Mouse (Mus musculus): Measurements from ENCODE around the gene Arpin. TPM values are rescaled to one million over a fixed set of nuclear protein-coding genes. Genes with fewer than 3 reads are reported as not detected.

Arpin gene
- polyA plus RNA-seq, 1 experiment, result 2.4 TPM

GRCm38 (mm10) chr7:79903160-79903792 lies 31.9 kb downstream of the Arpin start:
- no peaks in the 10 kb centered on the region for H3K4me1 ChIP-seq (ENCODE audit: control insufficient read depth, insufficient read depth, low read length)
- no peak overlapping the region for H3K27ac ChIP-seq (ENCODE audit: insufficient read depth, low read length)
- no peak overlapping the region for H3K4me3 ChIP-seq (ENCODE audit: low read depth, low read length)
- no peak overlapping the region for H3K9ac ChIP-seq (ENCODE audit: low read depth, poor library complexity, severe bottlenecking)
- H3K36me3 ChIP-seq (ENCODE audit: control insufficient read depth, insufficient read depth, low read length, poor library complexity, severe bottlenecking), result peaks cover 11% of the 10 kb centered on the region
- no peaks in the 10 kb centered on the region for H3K27me3 ChIP-seq (ENCODE audit: control insufficient read depth, insufficient read depth, low read length, poor library complexity, severe bottlenecking)
- H3K9me3 ChIP-seq (replicated peaks; ENCODE audit: control insufficient read depth, insufficient read depth, low read length, poor library complexity, severe bottlenecking), result no peaks in the 10 kb centered on the region
- TF ChIP-seq EP300 (IDR thresholded peaks at IDR 0.05; ENCODE audit: insufficient read depth, low read depth, low read length), result no peak
- TF ChIP-seq POLR2A (IDR thresholded peaks at IDR 0.05; ENCODE audit: insufficient read depth, low read length), result no peak
- no peak for TF ChIP-seq CTCF (IDR thresholded peaks at IDR 0.05; ENCODE audit: low read depth, low read length)

DNA sequence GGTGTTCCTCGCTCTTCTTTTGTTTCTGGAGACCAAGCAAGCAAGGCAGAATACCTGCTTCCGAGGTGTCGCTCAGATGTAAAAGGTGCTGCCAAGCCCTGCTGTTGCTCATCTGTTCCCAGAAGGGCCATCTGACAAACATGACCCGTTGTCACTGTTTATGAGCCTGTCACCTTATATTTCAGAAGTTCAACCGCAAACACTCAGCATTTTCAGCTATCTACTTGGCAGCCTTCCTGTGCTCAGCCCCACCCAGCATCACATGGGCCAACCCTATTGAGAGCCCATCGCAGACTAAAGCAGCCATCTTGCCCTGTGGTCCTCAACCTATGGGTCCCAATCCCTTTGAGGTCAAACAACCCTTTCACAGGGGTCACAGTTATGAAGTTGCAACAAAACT lies 34.4 kb downstream of the Arpin start:
- Histone ChIP-seq H3K9ac (ENCODE audit: low read depth, poor library complexity, severe bottlenecking) (no peak overlapping the region), H3K27me3 (ENCODE audit: control insufficient read depth, insufficient read depth, low read length, poor library complexity, severe bottlenecking) (no peaks in the 10 kb centered on the region), H3K27ac (ENCODE audit: insufficient read depth, low read length) (no peak overlapping the region), H3K4me1 (ENCODE audit: control insufficient read depth, insufficient read depth, low read length) (no peaks in the 10 kb centered on the region), H3K9me3 (replicated peaks; ENCODE audit: control insufficient read depth, insufficient read depth, low read length, poor library complexity, severe bottlenecking) (no peaks in the 10 kb centered on the region), H3K36me3 (ENCODE audit: control insufficient read depth, insufficient read depth, low read length, poor library complexity, severe bottlenecking) (peaks cover 7% of the 10 kb centered on the region), H3K4me3 (ENCODE audit: low read depth, low read length) (no peak overlapping the region)
- no peak for TF ChIP-seq EP300 (IDR thresholded peaks at IDR 0.05; ENCODE audit: insufficient read depth, low read depth, low read length)
- no peak for TF ChIP-seq CTCF (IDR thresholded peaks at IDR 0.05; ENCODE audit: low read depth, low read length)
- TF ChIP-seq POLR2A (IDR thresholded peaks at IDR 0.05; ENCODE audit: insufficient read depth, low read length), result no peak

- Histone ChIP-seq H3K4me3 (ENCODE audit: low read depth, low read length) (no peak overlapping the region), H3K4me1 (ENCODE audit: control insufficient read depth, insufficient read depth, low read length) (peaks cover 2% of the 10 kb centered on the region), H3K36me3 (ENCODE audit: control insufficient read depth, insufficient read depth, low read length, poor library complexity, severe bottlenecking) (peaks cover 3% of the 10 kb centered on the region; the same call in 1 of the 2 replicates), H3K9me3 (replicated peaks; ENCODE audit: control insufficient read depth, insufficient read depth, low read length, poor library complexity, severe bottlenecking) (no peaks in the 10 kb centered on the region), H3K27ac (ENCODE audit: insufficient read depth, low read length) (no peak overlapping the region), H3K27me3 (ENCODE audit: control insufficient read depth, insufficient read depth, low read length, poor library complexity, severe bottlenecking) (no peaks in the 10 kb centered on the region), H3K9ac (ENCODE audit: low read depth, poor library complexity, severe bottlenecking) (no peak overlapping the region)
- TF ChIP-seq EP300 (IDR thresholded peaks at IDR 0.05; ENCODE audit: insufficient read depth, low read depth, low read length) (no peak), CTCF (IDR thresholded peaks at IDR 0.05; ENCODE audit: low read depth, low read length) (no peak), POLR2A (IDR thresholded peaks at IDR 0.05; ENCODE audit: insufficient read depth, low read length) (no peak)
Observed at GRCm38 (mm10) chr7:79895225-79895624, 39.9 kb downstream of the Arpin start.

- Histone ChIP-seq H3K9me3 (replicated peaks; ENCODE audit: control insufficient read depth, insufficient read depth, low read length, poor library complexity, severe bottlenecking) (no peaks in the 10 kb centered on the region), H3K4me3 (ENCODE audit: low read depth, low read length) (no peak overlapping the region), H3K36me3 (ENCODE audit: control insufficient read depth, insufficient read depth, low read length, poor library complexity, severe bottlenecking) (peaks cover 3% of the 10 kb centered on the region; the same call in 1 of the 2 replicates), H3K27me3 (ENCODE audit: control insufficient read depth, insufficient read depth, low read length, poor library complexity, severe bottlenecking) (no peaks in the 10 kb centered on the region), H3K9ac (ENCODE audit: low read depth, poor library complexity, severe bottlenecking) (no peak overlapping the region), H3K27ac (ENCODE audit: insufficient read depth, low read length) (no peak overlapping the region), H3K4me1 (ENCODE audit: control insufficient read depth, insufficient read depth, low read length) (peaks cover 2% of the 10 kb centered on the region)
- TF ChIP-seq EP300 (IDR thresholded peaks at IDR 0.05; ENCODE audit: insufficient read depth, low read depth, low read length) (no peak), CTCF (IDR thresholded peaks at IDR 0.05; ENCODE audit: low read depth, low read length) (no peak), POLR2A (IDR thresholded peaks at IDR 0.05; ENCODE audit: insufficient read depth, low read length) (no peak)
Observed at GRCm38 (mm10) chr7:79894790-79895189, 40.4 kb downstream of the Arpin start.

GRCm38 (mm10) chr7:79892576-79893428 lies 42.4 kb downstream of the Arpin start:
- Histone ChIP-seq H3K36me3 (ENCODE audit: control insufficient read depth, insufficient read depth, low read length, poor library complexity, severe bottlenecking) (peaks cover 3% of the 10 kb centered on the region; the same call in 1 of the 2 replicates), H3K9ac (ENCODE audit: low read depth, poor library complexity, severe bottlenecking) (no peak overlapping the region), H3K27me3 (ENCODE audit: control insufficient read depth, insufficient read depth, low read length, poor library complexity, severe bottlenecking) (no peaks in the 10 kb centered on the region), H3K4me3 (ENCODE audit: low read depth, low read length) (no peak overlapping the region), H3K9me3 (replicated peaks; ENCODE audit: control insufficient read depth, insufficient read depth, low read length, poor library complexity, severe bottlenecking) (no peaks in the 10 kb centered on the region), H3K4me1 (ENCODE audit: control insufficient read depth, insufficient read depth, low read length) (peaks cover 2% of the 10 kb centered on the region), H3K27ac (ENCODE audit: insufficient read depth, low read length) (no peak overlapping the region)
- TF ChIP-seq CTCF (IDR thresholded peaks at IDR 0.05; ENCODE audit: low read depth, low read length) (no peak), EP300 (IDR thresholded peaks at IDR 0.05; ENCODE audit: insufficient read depth, low read depth, low read length) (no peak), POLR2A (IDR thresholded peaks at IDR 0.05; ENCODE audit: insufficient read depth, low read length) (no peak)

All from ES-Bruce4 (cell line).